Mouse (Mus musculus) heart, adult 9 months (tissue): ENCODE measurements at regions not wholly inside any gene's neighbourhood (a gene's known extent, or its start where the extent isn't known, plus 50 kb on each side); places are given as distances from the start of the nearest gene placed in this dataset.
A peak's percentile ranks its signal among the peaks of the same experiment; 100 is the strongest.

ENCODE experiments used
- DNase-seq, 2 experiments: peaks; one replicate each; pipeline ENCODE4 v3.0.0; 2022; ENCODE audit warnings: low spot score in 2 of 2

DNA sequence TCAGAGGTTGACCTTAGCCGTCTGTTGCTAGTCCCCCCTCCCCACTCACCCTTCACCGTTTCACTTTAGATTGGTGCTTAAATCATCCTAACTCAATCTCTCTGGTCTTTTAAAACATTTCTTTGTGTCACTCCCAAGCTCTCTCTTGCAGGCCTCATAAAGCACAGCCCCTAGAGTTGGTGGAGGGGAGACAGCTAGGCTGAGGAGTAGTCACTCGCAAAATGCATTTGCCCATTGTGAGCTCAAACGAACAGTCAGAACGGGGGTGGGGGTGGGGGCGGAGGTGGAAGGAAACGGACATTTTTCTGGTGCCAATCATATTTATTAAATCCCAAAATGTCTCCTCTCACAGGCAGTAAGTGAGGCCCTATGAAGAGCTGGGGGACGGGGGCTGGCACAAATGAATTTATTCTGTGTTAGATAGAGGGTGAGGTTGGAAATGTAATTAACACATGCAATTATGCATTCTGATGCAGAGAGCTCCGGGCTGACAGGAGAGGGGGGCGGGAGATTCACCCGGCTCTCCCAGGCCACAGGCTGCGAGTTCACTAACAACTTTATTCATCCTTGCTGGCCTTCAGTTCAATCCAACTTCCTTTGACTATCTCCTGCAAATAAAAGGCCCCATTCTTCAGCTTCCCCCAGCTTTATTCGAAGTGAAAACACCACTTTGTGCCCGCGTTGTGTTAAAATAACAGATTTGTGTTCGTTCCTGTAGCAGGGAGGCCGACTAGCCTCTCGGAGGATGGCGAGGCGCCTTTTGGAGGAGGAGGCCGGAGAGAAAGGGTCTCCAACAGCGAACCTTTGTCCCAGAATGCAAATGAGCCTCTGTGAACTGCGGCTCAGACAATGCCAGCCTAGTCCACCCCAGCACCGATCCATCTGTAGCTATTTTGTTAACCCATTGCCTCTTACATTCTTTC lies 223.7 kb upstream of the Irx5 start:
- no peak for DNase-seq

DNA sequence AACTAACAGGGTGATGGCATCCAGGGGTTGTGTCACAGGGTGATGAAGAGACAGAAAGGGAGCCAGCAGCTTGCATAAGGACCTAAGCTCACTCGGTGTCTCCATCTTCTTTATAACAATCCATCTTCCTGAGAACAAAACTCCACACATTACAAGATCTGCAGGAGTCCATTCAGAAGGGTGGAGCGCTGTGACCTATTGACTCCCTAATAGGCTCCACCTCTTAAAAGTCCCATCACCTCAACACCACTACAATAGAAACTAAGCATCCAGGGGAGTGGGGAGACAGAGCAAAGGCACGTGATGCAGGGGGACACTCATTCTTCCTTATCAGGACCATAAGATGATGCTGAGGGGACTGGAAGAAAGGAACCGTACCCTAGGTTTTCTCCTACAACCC lies 224.5 kb upstream of the Irx5 start:
- DNase-seq = no peak

DNA sequence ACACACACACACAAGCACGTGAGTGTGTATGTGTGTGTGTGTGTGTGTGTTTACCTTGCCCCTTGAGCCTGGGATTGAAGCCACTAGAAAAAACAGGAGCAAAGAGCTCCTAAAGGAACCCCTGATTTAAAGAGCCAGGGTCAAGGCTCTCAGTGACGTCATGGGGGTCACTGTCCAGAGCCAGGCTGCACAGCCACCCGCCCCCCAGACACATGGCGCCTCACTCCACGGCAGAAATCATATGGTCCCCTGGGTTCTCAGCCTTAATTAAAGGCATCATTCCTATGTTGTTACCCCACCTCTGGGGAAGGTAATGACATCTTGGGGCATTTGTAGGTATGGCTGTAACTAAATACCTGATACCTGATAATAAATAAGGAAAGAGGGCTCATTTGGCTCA lies 224.9 kb upstream of the Irx5 start:
- DNase-seq = no peak

DNA sequence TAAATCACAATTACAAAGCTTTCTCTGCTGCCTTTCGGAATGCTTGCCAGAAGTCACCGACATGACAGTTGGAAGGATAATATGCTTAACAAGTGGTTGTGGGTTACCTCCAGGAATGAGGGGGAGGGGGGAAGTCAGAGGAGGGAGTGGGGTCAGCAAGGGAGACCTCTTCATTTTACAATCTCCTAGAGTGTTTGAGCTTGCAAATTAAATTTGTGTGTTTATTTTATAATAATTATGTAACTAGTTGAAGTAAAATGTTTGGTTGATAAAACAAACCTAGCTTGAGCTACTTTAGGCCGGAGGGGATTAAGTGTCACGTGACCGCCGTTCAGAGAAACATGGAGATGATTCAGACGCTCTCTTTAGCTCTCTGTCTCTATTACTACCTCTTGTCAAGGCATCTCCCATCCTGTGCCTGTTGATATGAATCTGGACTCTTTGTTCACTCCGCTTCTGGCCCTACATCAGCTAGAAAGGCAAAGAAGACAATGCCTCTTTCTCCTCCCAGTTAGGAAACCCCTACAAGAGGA lies 227.3 kb upstream of the Irx5 start:
- DNase-seq = no peak

DNA sequence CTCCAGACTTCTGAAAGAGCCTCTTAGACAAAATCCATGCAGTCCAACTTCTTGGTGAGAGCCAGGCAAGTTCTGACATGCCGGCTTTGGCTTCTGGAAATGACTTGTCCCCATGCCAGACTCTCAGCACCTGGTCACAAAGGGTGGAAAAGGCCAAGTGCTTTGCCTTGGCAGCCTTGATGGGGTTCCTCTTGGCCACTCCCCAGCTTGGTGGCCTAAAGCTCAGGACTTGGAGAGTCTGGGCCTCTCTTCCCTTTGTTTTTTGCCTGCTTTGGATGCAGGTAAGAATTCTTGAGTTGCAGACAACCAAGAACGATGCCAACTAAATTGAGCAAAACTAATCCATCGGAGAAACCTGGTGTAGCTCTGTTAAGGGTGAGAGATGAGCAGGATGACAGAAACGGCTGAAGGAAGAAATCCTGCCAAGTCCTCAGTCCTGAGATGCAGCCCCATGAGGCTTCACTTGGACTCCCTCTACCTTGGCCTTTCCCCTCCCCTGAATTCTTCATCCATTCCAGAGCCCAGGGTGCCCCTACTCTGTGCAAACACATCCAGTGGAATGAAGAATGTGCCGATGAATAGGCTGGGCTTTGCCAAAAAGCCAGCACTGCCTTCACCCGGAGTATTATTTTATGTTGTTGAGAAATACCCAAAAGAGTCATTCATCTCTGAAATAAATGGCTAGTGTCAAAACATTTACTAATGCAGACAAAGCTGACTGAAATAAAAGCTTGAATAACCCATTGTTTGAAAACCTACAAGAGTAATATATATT lies 228.0 kb upstream of the Irx5 start:
- DNase-seq = peak in 1 of 2 experiments; percentile 11

DNA sequence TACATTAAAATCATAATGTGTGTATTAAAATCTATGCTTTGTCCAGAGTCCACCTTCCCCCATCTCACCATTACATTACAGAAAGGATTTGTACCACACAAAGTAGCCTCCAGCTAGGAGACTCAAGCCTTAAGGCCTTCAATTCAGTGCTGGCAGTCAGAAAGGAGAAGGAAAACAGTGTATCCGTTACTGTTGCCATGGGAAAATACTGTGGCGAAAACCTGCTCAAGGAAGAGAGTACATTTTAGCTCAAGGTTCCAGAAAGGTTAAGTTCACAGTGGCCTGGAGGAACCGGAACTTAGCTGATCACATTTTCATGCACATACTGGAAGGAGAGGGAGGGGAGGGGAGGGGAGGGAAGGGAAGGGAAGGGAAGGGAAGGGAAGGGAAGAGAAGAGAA lies 231.8 kb upstream of the Irx5 start:
- DNase-seq = no peak

DNA sequence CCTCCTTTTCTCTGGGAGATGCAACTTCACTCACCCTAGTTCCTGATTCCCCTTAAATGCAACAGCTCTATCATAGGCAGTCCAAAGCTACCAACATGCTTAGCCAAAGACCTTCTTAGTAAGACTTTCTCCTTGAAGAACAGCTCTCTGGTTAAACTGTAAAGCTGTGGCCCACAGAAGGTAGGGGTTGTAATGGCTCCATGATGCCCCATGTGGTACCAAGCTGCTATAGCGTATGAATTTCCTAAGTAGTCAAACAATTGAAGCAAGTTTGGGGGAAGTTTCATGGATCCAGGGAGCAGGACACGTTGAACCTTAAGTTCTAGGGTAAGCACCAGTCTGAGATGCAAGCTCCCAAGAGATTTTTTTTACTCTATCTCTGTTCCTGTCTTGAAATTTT lies 236.1 kb upstream of the Irx5 start:
- no peak for DNase-seq

DNA sequence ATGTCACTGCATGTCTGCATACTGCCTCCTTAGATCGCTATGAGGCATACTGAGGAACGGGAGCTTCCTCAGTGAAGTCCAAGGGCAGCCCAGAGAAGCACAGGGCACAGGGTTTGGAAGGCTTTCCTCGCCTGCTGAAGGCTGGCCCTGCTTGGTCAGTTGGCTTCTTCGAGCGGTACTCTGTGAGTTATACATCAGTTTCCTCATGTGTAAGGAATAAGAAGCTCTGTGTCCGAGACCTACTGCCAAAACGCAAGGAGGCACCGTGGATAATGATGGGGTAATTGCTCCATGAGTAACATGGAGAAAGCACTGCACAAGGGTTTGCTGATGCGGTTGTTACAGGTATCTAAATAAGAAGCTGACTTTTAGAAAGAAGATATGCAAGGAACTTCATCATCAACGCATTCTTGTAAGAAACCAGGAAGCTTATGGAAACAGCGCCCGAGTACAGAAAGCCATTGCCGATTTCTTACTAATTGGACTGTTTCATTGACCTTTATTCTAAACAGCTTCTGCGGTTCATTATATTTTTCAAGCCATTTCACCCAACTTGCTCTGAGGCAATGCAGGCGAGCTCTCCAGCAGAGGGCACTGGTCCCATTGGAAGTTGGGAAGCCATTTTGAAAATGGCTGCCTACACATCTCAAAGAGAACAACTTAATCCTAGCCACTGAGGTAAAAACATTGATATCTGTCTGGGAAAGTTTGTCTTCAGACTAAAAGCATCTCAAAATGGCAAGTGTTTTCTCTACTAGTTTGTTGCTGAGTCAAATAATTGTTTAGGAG lies 241.8 kb upstream of the Irx5 start:
- DNase-seq = no peak

DNA sequence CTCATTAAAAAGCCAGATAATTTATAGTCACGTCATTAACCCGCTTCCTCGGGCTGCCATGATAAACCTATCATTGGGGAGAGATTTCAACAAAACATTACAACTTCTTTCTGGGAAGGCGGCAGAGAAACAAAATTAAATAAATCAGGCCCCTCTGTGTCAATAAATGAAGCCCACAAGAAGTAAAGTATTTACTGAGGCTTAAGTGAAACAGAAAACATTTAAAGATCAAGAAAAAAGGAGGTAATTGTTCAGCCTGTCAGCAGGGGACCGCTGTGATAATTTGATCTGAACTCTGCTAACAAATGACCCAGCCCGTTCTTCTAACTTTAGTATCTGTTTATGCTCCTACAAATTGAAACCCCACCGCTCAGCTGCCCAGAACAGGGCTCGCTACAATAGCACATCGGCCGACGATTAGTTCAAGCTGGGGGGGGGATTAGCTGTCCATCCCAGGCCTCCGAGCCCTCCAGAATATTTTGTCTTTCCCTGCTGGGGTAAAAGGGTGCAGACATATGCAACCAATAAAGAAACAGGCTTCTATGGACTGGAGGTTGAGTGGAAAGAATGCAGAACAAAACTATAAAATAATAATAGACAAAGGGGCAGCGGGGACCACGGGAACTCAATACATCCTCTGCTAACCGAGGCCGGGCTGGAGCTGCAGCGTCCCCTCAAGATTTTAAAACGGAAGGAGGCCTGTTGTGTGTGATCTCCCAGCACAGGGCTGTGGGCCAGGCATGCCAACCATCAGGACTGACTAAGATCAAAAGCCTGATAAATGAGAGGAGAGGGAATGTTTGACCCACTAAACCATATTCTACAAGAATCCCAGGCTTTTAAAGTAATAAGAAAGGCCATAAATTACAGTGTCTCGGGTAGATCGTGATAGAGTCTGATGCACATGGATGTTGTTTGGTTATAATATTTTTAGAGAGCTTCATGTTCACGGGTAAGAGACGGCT lies 242.8 kb upstream of the Irx5 start:
- DNase-seq = no peak

DNA sequence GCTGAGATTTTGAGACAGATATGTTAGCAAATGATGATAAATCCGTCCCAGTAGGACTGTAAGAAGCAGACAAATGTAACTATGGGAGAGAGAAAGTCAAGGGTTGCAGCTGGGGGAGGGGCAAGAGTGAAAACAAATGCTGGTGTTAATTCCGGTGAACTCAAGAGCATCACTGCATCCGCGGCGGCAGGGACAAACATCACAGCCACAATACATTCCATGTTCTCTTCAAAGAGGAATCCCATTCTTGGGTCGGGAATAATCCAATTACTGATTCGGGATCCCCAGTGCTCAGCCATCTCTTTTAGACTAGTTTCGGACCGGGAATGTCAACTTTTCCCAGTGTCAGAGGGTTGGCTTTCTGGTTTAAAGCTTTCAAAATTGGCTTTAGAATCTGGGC lies 243.5 kb upstream of the Irx5 start:
- DNase-seq = no peak

DNA sequence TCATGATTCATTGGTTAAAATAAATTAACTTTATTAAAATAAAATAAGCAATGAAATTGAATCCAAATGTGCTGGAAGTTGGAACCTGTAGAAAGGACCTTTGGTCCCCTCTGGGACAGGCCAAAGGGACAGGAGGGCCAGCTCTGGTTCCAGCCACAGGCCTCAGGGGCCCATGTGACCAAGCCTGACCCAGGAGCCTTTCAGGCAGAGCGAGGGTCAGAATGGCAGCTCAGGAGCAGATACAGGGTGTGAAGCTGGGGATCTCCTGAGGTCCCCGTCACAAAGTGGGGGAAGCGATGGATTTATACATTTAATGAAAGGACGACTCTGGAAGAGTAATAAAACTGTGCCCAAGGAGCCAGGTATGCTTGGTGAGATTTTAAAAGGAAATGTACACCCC lies 244.0 kb upstream of the Irx5 start:
- DNase-seq = no peak

DNA sequence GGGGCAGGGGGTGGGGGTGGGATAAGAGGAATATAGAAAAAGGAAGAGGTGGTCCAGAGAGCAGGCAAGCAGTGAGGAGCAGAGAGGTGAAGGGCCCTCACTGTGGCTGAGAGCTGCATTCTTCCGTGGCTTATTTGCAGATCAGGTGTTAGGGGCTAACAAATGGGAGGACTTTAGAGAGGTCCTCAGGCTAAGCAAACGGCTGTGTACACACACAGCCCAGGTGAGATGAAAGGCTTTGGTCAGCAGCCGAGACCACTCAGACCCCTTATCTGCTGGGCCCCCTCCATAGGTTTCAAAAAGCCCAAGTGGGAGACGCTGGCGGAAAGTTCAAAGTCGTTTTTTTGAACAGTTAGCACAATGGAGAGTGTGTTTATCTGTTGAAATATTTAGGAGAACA lies 252.9 kb upstream of the Irx5 start:
- no peak for DNase-seq

DNA sequence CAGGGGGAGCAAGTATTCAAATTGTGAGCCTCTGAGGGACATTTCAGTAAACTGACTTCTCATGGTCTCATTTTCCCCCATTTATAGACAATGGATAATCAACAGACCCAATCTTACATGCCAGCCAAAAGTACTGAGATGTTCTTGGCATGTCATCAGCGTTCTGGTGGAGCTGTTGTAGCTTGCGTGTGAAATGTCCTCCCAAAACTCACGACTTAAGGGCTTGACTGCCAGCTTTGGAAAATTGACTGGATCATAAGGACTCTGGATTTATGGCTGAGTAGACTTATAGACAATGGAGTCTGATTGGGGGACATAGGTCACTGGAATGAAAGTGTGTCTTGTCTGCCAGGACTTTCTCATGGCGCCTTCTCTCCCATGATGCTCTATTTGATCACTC lies 254.9 kb upstream of the Irx5 start:
- no peak for DNase-seq

DNA sequence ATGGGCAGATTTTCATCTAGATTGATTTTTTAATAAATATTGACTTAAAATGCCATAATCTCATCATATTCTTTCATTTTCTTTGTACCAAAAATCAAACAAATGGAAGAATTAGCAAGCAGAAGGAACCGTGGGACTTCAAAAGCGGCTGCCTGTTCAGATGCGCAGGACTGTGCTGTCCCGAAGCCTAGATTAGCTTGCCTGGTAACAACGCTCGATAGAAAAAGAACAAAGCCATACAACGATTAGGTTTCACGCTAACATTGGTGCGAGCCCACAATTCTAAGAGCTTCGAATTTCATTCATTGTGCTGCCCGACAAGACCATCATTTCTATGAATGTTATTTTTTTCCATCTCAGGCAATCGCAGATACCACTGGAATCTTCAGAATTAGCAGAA lies 262.1 kb upstream of the Irx5 start:
- no peak for DNase-seq

DNA sequence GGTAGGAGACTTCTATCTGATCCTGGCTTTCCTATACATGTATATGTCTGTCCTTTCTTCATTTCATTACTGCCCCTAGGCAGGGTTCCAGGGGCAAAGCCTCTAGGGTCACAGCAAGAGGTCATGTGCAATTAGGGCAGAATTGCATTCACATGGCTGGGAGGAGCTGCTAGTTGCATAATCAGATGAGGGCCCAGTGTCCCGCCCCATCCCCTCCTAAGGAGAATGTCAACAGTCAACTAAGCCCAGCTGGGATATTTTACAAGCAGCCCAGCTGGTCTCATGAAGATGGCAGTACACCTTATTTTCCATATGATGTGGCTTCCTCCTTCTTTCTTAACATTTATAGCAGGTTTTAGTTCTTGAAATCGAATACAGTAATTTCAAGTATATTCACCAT lies 273.3 kb upstream of the Irx5 start:
- no peak for DNase-seq

DNA sequence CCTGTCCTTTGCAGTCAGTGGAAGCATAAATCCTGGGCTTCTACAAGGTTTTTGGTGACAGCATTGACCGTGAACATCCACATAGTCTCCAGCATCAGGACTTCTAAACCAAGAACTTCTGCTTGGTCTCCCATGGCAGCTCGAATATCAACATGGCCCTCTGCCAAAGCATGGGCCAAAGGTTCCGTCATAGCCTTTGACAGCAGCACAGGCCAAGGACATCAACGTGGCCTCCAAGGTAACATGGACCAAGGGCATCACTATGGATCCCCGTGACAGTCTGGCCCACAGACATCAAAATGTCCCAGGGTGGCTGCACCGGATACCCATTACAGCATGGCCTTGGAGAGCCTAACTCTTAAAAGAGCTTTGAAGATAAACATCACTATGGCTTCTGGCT lies 275.5 kb upstream of the Irx5 start:
- no peak for DNase-seq

DNA sequence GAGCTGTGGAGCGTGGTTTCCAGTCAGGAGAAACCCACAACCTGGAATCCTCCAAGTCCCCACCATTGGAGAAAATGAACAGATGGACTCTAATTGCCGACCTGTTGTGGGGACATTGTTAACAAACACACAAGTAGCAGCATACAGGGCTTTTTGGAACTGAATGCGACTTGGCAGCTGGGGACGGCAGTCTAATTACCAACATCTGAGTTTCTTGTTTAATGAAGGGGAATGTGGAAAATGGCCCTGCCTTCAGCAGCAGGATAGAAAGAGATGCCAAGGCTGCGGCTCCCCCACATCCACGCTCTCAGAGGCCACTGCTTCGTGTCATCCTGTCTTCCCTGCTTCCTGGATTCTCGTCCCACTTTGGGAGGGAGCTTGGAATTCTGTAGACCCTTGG lies 276.6 kb upstream of the Irx5 start:
- no peak for DNase-seq

DNA sequence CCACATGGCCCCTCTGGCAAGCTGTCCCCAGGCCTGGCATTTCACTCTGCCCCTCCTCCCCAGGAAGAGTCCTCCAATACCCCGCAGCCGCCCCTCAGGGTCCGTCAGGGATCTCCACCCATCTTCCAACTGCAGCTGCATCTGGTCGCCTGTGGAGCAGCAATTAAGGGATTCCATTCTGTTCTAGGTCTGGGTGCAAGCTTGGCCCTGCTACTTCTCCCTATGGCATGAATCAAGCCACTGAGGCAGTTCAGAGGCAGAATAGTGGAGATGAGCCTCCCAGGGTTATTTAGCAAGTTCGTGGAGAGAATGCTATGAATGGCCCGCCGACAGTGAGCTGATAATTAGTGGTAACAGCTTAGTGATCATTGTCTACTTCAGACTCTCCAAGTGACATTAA lies 275.7 kb upstream of the Irx3 start:
- DNase-seq = no peak

DNA sequence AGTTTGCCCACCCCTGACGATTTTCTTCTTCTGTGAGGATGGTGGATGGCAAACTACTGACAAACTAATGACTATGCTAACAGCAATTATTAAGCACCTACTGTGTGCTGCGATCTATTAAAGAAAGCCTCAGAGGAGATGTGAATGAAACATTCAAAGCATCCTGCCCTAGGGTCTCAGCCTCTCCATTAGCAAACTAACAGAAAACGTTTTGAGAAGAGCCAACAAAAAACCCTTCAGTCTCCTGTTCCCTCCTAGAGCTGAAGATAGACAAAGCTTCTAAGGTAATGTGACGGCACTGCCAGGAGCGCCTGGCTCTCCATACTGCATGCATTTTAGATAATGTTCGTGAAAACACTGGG lies 270.4 kb upstream of the Irx3 start:
- no peak for DNase-seq

DNA sequence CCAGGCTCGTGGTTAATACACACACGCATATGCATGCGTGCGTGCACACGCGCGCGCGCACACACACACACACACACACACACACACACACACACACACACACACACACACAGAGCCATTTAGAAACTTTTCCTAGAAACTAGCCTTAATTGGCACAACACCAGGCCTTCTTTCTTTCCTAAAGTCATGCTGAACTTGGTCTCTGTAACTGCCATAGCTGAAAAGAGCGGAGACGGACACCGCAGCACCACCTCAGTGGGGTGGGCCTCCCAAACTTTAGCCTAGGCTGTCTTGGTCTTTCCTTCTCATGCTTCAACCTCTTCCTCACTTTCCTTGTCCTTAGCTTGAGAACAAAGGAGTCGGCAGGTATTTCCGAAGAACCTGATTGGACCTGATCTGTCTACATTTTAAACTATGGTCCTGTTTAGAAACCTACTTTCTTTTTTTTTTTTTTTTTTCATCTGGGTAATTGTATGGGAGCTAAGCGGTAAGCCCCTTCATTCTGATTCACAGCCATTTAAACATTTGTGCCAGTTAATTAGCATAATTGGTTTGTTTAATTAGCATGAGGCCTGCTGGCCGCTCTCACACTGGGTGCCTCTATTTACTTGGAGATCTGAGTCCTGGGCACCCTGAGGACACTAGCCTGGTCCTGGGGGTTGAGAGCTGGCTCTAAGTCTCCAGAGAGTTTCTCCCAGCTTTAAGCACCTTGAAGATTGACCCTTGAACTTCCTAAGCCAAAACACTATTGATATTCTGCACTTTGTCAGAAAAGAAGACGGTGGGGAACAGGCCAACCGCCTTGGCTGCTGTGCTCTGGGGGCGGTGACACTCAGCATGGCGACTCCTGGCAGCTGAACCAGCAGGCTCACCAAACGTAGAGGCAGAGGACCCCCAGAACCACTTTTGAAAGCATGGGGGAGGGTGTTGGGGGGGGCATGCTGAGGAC lies 269.7 kb upstream of the Irx3 start:
- DNase-seq = no peak
